Mouse (Mus musculus): ENCODE results near the gene Zscan12. TPM values are rescaled to one million over a fixed set of nuclear protein-coding genes. Genes with fewer than 3 reads are reported as not detected.
A peak's percentile ranks its signal among the peaks of the same experiment; 100 is the strongest.

Gene Zscan12
- polyA plus RNA-seq, 1 experiment from 2014 or later: 9.1 TPM

DNA sequence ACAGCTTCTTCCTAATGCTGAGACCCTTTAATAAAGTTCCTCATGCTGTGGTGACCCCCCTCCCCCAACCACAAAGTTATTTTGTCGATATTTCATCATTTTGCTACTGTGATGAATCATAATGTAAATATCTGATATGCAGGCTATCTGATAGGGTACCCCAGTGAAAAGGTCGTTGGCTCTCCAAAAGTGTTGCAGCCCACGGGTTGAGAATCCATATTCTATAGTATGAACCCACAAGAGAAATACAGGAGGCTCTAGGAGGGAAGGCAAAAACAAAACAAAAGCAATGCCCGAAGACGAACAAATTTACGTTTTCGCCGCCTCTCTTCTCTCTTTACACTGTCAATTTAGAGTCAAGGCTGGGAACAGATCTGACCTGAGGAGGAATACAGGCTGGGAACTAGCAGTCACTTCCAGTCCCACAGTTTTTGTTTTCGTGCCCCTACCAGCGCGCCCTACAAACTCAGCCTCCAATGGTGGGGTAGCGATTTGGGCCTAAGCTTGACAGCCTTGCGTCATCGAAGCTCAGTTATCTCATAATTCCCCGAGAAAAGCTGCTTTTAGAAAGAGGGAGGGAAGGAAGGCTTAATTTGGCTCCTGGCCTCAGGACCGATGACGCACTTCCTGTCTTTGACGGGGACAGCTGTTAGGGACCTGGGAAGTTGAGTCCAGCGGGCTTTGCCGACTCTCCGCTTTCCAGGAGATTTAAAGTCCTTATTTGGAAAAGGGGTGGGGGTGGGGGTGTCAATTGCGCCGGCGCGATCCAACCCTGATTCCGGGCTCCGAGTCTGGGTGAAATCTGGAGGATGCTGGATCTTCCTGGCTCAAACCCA, 45.6 kb downstream of the Zscan12 start:
- peak overlapping the region; percentile 63 for H3K4me3 ChIP-seq (ENCODE audit: low read length)
- H3K36me3 ChIP-seq (ENCODE audit: control insufficient read depth, insufficient read depth): no peaks in the 10 kb centered on the region
- H3K4me1 ChIP-seq (ENCODE audit: control insufficient read depth, insufficient read depth, low read length): peaks cover 4% of the 10 kb centered on the region; the same call in 1 of the 2 replicates
- peak overlapping the region; percentile 81 for H3K9ac ChIP-seq (ENCODE audit: low read length)
- H3K9me3 ChIP-seq (replicated peaks; ENCODE audit: control insufficient read depth, low read length): no peaks in the 10 kb centered on the region
- peak; percentile 97 for ATAC-seq (replicated peaks; ENCODE audit: extremely low read depth, insufficient read depth, low FRiP score)
- WGBS: 2% methylated on average over 27 of the region's 27 CpGs
- peak overlapping the region; percentile 85 for H3K4me2 ChIP-seq (ENCODE audit: low read depth, low read length)
- peak overlapping the region; percentile 89 for H3K27ac ChIP-seq (ENCODE audit: low read length)
- no peaks in the 10 kb centered on the region for H3K27me3 ChIP-seq (ENCODE audit: control insufficient read depth, insufficient read depth, low read length)

DNA sequence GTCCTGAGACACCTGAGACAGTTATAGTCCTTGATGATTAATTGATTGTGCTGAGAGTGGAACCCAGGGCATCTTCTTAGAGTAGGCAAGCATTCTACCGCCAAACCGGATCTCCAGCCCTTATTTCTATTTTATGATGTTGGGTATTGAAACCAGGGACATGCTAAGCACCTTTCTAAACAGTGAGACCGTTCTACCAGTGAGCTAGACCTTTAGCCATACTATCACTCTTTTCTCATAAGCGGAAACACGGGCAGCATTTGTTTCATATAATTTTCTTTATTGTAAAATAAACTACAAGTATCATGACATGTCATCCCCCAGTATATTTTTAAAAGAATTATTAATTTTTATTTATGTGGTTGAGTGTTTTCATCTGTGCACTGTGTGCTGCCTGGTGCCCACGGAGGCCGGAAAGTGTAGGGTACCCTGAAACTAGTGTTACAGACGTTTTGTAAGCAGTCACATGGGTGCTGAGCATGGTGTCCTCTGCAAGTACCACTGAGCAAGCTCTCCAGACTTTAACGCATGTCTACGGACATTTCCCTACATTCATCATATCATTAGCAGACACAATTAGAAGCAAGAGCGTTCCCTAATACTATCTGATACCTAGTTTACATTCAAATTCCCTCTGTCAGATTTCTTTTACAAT, 46.3 kb downstream of the Zscan12 start:
- Histone ChIP-seq H3K9me3 (replicated peaks; ENCODE audit: control insufficient read depth, low read length) (no peaks in the 10 kb centered on the region), H3K9ac (ENCODE audit: low read length) (peak overlapping the region; percentile 81), H3K4me3 (ENCODE audit: low read length) (peak overlapping the region; percentile 63), H3K4me2 (ENCODE audit: low read depth, low read length) (peak overlapping the region; percentile 85), H3K27me3 (ENCODE audit: control insufficient read depth, insufficient read depth, low read length) (no peaks in the 10 kb centered on the region), H3K36me3 (ENCODE audit: control insufficient read depth, insufficient read depth) (no peaks in the 10 kb centered on the region), H3K27ac (ENCODE audit: low read length) (peak overlapping the region; percentile 89), H3K4me1 (ENCODE audit: control insufficient read depth, insufficient read depth, low read length) (peaks cover 4% of the 10 kb centered on the region; the same call in 1 of the 2 replicates)
- ATAC-seq (replicated peaks; ENCODE audit: extremely low read depth, insufficient read depth, low FRiP score): no peak
- 56% methylated on average over 11 of the region's 11 CpGs for WGBS

DNA sequence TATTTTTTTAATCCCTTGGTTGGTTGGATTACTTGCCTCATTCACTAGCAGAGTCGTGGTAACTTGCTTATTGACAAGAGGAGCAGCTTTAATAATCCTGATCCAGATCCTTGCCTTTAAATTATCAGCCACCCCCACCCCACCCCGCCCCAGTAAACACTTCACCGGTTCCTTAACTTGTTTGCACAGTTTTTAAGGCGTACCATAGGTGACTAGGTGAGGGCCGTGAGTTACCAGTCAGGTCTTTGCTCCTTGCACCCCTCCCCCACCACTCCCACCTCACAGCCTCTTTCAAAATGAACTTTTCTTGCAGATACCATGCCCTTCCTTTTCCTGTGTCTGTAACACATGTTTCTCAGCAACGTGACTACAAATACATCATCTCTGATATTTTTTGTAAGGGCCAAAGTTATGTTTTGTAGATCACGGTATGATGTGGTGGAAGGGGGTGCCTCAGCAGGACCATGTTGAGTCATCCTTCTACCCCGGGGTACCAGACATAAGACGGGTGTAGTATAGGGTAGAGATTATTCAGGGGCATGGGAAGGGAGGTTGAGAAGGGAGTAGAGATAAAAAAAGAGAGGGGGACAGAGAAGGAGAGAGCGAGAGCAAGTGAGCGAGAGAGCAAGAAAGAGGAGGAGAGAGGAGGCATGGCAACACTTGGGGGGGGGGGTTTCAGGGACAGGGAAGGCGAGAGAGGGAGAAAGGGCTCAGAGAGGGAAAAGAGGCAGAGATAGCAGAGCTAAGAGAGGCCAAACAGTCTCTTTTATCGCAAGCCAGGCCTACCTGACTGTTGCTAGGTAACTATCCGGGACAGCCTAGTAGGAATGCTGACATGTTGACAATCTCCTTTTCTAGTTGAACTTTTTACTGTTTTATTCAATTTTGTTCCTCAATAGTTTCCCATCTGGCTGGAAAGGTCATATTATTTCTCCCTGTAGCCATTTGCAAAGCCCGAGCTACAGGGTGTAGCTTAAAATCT, 51.9 kb downstream of the Zscan12 start:
- Histone ChIP-seq H3K27me3 (ENCODE audit: control insufficient read depth, insufficient read depth, low read length) (no peaks in the 10 kb centered on the region), H3K27ac (ENCODE audit: low read length) (peak overlapping the region; percentile 5; the same call in 1 of the 2 replicates), H3K9ac (ENCODE audit: low read length) (no peak overlapping the region), H3K4me2 (ENCODE audit: low read depth, low read length) (no peak overlapping the region; the same call in 1 of the 2 replicates), H3K9me3 (replicated peaks; ENCODE audit: control insufficient read depth, low read length) (no peaks in the 10 kb centered on the region), H3K36me3 (ENCODE audit: control insufficient read depth, insufficient read depth) (no peaks in the 10 kb centered on the region), H3K4me3 (ENCODE audit: low read length) (no peak overlapping the region), H3K4me1 (ENCODE audit: control insufficient read depth, insufficient read depth, low read length) (peaks cover 13% of the 10 kb centered on the region)
- no peak for ATAC-seq (replicated peaks; ENCODE audit: extremely low read depth, insufficient read depth, low FRiP score)
- 49% methylated on average over 14 of the region's 15 CpGs for WGBS

DNA sequence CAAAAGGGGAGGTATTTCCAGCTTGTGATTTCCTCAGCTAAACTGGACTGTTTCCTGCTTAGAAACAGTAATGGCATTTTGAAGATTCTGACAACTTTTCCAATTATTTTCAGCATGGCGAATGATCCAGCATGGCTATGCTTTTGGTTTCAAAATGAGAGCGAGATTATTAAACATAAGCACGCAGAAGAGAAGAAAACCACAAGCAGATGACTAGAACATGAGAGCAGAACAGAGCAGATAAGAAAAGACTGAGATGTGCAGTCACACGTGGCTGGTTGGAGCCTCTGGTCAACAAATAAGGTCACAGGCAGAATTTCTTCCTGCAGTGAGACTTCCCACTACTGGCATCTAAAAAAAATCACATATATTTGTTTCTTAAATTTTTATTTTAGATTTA, 52.6 kb downstream of the Zscan12 start:
- 62% methylated on average over 4 of the region's 4 CpGs for WGBS
- no peak for ATAC-seq (replicated peaks; ENCODE audit: extremely low read depth, insufficient read depth, low FRiP score)

DNA sequence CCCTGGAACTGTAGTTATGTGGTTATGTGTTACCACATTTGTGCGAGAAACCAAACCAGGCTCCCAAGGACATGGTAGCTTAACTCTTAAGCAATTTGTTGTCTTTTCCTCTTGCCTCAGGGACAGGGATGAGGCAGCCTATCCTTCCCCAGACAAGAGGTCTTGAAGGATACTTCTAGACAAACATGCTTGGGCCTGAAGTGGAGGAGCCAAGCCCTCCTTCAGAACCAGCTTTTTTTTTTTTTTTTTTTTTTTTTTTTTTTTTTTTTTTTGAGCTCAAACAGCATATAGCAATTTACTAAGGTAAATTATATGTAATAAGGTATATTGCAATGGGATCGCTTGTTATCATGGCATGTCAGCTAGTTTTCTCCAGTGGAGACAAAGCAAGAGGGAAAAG, 53.1 kb downstream of the Zscan12 start:
- Histone ChIP-seq H3K9ac (ENCODE audit: low read length) (no peak overlapping the region), H3K4me2 (ENCODE audit: low read depth, low read length) (no peak overlapping the region), H3K36me3 (ENCODE audit: control insufficient read depth, insufficient read depth) (no peaks in the 10 kb centered on the region), H3K27ac (ENCODE audit: low read length) (no peak overlapping the region), H3K4me1 (ENCODE audit: control insufficient read depth, insufficient read depth, low read length) (peaks cover 13% of the 10 kb centered on the region), H3K4me3 (ENCODE audit: low read length) (no peak overlapping the region), H3K9me3 (replicated peaks; ENCODE audit: control insufficient read depth, low read length) (no peaks in the 10 kb centered on the region), H3K27me3 (ENCODE audit: control insufficient read depth, insufficient read depth, low read length) (no peaks in the 10 kb centered on the region)
- ATAC-seq (replicated peaks; ENCODE audit: extremely low read depth, insufficient read depth, low FRiP score): no peak
- WGBS: 86% methylated on average over 2 of the region's 2 CpGs

More for the DNA sequence above, 52.6 kb downstream of the Zscan12 start:
- Histone ChIP-seq H3K36me3 (ENCODE audit: control insufficient read depth, insufficient read depth) (no peaks in the 10 kb centered on the region), H3K27ac (ENCODE audit: low read length) (peak overlapping the region; percentile 5; the same call in 1 of the 2 replicates), H3K4me2 (ENCODE audit: low read depth, low read length) (no peak overlapping the region; the same call in 1 of the 2 replicates), H3K9me3 (replicated peaks; ENCODE audit: control insufficient read depth, low read length) (no peaks in the 10 kb centered on the region), H3K9ac (ENCODE audit: low read length) (no peak overlapping the region), H3K27me3 (ENCODE audit: control insufficient read depth, insufficient read depth, low read length) (no peaks in the 10 kb centered on the region), H3K4me3 (ENCODE audit: low read length) (no peak overlapping the region), H3K4me1 (ENCODE audit: control insufficient read depth, insufficient read depth, low read length) (peaks cover 13% of the 10 kb centered on the region)

DNA sequence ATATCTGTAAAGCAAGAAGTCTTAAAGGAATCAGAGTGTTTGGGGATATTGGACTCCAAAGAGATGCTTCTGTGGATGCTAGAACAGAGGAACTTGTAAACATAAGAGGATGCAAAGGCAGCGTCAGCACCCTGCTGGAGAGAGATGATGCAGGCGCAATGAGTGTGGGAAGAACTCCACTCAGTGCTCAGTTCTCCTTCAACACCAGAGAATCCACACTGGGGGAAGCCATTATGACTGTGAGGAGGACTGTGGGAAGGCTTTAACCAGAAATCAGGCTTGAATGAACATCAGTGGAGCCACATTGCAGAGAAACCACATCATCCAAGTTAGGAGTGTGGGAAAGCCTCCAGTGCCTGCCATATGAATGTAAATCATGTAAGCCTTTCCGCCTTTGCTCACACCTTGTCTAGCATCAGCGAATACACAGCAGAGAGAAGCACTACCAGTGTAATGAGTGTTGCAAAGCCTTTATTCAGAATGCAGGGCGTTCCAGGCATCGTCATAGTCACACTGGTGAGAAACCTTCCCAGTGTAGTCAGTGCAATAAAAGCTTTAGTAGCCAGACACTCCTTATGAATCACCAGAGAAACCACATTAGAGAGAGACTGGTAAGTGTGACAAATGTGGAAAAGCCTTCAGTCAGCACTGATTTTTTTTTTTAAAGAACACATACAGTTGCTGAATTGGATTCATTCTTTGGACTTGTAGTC, 54.8 kb downstream of the Zscan12 start:
- H3K4me1 ChIP-seq (ENCODE audit: control insufficient read depth, insufficient read depth, low read length): peaks cover 13% of the 10 kb centered on the region
- H3K27ac ChIP-seq (ENCODE audit: low read length): no peak overlapping the region
- H3K4me2 ChIP-seq (ENCODE audit: low read depth, low read length): no peak overlapping the region
- no peaks in the 10 kb centered on the region for H3K36me3 ChIP-seq (ENCODE audit: control insufficient read depth, insufficient read depth)
- no peak for ATAC-seq (replicated peaks; ENCODE audit: extremely low read depth, insufficient read depth, low FRiP score)
- no peak overlapping the region for H3K9ac ChIP-seq (ENCODE audit: low read length)
- H3K4me3 ChIP-seq (ENCODE audit: low read length): no peak overlapping the region
- WGBS: 77% methylated on average over 6 of the region's 6 CpGs
- no peaks in the 10 kb centered on the region for H3K27me3 ChIP-seq (ENCODE audit: control insufficient read depth, insufficient read depth, low read length)
- H3K9me3 ChIP-seq (replicated peaks; ENCODE audit: control insufficient read depth, low read length): no peaks in the 10 kb centered on the region

DNA sequence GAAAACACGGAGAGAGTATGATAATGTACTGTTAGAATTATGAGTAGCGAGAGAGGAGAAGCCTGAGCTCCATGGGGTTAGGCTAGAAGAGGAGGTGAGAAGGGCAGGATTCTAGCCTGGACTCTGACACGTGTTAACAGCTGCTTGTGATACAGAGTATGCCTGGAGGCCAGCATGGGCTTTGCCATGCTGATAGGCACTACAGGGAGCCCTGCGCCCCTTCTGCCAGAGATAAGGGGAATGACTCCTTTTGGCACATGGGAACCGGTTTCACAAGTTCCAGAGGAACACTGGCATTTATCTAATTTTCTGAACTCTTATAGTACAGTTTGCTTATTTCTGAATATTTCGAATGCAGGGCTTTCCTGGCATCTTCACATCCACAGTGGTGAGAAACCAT, 56.2 kb downstream of the Zscan12 start:
- no peak overlapping the region for H3K27ac ChIP-seq (ENCODE audit: low read length)
- 29% methylated on average over 6 of the region's 6 CpGs for WGBS
- no peak for ATAC-seq (replicated peaks; ENCODE audit: extremely low read depth, insufficient read depth, low FRiP score)
- no peaks in the 10 kb centered on the region for H3K9me3 ChIP-seq (replicated peaks; ENCODE audit: control insufficient read depth, low read length)
- no peak overlapping the region for H3K4me2 ChIP-seq (ENCODE audit: low read depth, low read length)
- no peaks in the 10 kb centered on the region for H3K27me3 ChIP-seq (ENCODE audit: control insufficient read depth, insufficient read depth, low read length)
- peaks cover 13% of the 10 kb centered on the region for H3K4me1 ChIP-seq (ENCODE audit: control insufficient read depth, insufficient read depth, low read length)
- H3K36me3 ChIP-seq (ENCODE audit: control insufficient read depth, insufficient read depth): no peaks in the 10 kb centered on the region
- H3K9ac ChIP-seq (ENCODE audit: low read length): no peak overlapping the region
- no peak overlapping the region for H3K4me3 ChIP-seq (ENCODE audit: low read length)
